Mouse (Mus musculus): ENCODE measurements around the gene Sema5a. TPM values are rescaled to one million over a fixed set of nuclear protein-coding genes. Genes with fewer than 3 reads are reported as not detected.

The Sema5a gene
- total RNA-seq, 1 experiment from 2014 or later, result 2.0 TPM

DNA sequence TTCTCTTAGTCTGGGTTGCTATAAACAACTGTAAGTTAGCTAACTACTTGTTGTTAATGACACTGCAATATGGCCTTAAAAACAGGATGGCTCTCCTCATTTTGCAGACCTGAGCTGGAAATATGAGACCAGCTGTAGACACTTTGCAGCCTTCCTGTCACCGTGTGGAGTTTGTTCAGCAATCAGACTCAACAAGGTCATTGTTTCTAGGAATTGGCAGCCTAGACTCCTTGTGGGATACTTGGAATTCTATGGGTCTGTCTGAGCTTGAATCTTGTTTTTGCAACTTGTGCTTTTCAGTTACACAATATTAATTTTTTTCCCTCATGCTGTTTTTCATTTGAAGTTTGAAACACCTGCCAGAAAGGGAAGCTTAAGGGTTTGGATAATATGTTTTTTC lies 250.3 kb downstream of the Sema5a start:
- no peak for ATAC-seq (ENCODE audit: extremely low read depth, insufficient number of reproducible peaks, low FRiP score, poor library complexity, severe bottlenecking)

- ATAC-seq (ENCODE audit: extremely low read depth, insufficient number of reproducible peaks, low FRiP score, poor library complexity, severe bottlenecking), result no peak
Observed at GRCm38 (mm10) chr15:32496880-32497279, 252.3 kb downstream of the Sema5a start.

DNA sequence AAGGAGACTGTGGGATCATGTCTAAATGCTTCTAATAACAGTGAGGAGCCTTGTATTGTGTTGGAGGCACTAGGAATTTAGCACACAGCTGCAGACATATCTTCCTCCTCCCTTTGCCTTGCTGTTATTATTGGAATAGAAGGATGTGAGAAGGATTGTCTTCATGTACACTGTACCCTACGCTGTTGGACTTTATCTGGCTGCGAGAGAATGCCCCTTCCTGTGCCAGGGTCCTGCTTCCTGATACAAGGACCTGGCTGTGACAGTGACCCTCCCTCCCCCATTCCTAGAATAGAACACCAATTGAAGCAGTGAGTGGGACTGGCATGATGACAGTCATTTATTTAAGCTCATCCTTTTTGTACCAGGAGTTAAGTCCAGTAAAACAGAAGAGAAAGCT lies 261.3 kb downstream of the Sema5a start:
- ATAC-seq (ENCODE audit: extremely low read depth, insufficient number of reproducible peaks, low FRiP score, poor library complexity, severe bottlenecking), result no peak

- no peak for ATAC-seq (ENCODE audit: extremely low read depth, insufficient number of reproducible peaks, low FRiP score, poor library complexity, severe bottlenecking)
Observed at GRCm38 (mm10) chr15:32508282-32508681, 263.7 kb downstream of the Sema5a start.

DNA sequence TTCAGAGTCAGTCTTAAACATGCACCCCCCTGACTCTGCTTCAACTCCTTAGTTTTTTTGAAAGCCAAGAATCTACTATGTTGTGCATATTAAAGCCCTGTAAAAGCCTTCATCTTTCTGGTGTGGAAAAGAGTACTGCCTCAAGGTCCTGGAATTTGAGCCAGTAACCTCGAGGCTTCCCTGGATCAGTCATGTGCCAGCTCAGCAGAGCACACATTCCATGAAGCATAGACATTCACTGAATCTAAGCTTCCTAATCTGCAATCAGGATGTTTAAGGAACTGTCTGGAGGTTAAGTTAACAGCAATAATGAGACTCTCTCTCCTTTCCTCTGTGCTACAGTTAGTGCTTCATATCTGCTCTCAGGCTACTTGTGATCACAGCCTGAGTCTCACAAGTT lies 270.3 kb downstream of the Sema5a start:
- ATAC-seq (ENCODE audit: extremely low read depth, insufficient number of reproducible peaks, low FRiP score, poor library complexity, severe bottlenecking), result no peak

GRCm38 (mm10) chr15:32517954-32518353 lies 273.3 kb downstream of the Sema5a start:
- ATAC-seq (ENCODE audit: extremely low read depth, insufficient number of reproducible peaks, low FRiP score, poor library complexity, severe bottlenecking), result no peak

GRCm38 (mm10) chr15:32532539-32532938 lies 287.9 kb downstream of the Sema5a start:
- ATAC-seq (ENCODE audit: extremely low read depth, insufficient number of reproducible peaks, low FRiP score, poor library complexity, severe bottlenecking), result no peak

- no peak for ATAC-seq (ENCODE audit: extremely low read depth, insufficient number of reproducible peaks, low FRiP score, poor library complexity, severe bottlenecking)
Observed at GRCm38 (mm10) chr15:32533541-32534080, 289.0 kb downstream of the Sema5a start.

- ATAC-seq (ENCODE audit: extremely low read depth, insufficient number of reproducible peaks, low FRiP score, poor library complexity, severe bottlenecking), result no peak
Observed at GRCm38 (mm10) chr15:32536755-32537503, 292.3 kb downstream of the Sema5a start.

DNA sequence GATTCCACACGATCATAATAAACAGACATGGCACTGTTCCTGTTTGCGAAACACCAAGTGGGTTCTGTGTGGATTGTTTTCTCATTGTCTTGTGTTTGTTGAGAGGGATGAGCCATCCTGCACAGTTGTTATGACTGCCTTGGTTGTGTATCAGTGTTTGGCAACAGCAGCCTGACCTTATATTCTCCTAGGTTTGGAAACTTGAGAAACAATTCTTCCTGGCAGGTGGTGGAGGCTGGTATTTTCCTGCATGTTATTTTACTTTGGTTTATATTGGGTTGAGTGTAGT lies 292.8 kb downstream of the Sema5a start:
- ATAC-seq (ENCODE audit: extremely low read depth, insufficient number of reproducible peaks, low FRiP score, poor library complexity, severe bottlenecking), result no peak

- ATAC-seq (ENCODE audit: extremely low read depth, insufficient number of reproducible peaks, low FRiP score, poor library complexity, severe bottlenecking), result no peak
Observed at GRCm38 (mm10) chr15:32538092-32538491, 293.5 kb downstream of the Sema5a start.

DNA sequence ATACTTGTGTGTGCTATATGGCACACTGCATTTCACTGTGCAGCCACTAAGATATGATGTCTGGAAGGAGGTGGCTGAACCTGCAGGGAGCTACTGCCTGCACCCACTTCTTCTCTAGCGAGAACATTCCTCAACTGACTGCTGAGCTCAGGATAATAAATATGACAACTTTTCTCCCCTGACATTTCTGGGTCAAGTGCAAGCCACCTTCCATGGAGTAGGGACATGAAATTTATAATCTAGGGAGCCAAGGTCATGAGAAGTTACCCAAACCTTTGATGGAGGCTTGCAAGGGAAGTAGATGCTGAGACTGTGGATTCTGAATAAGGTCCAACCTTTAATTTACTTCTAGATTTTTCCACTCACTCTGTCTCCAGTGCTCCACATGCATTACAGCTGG lies 298.1 kb downstream of the Sema5a start:
- no peak for ATAC-seq (ENCODE audit: extremely low read depth, insufficient number of reproducible peaks, low FRiP score, poor library complexity, severe bottlenecking)

GRCm38 (mm10) chr15:32543181-32543580 lies 298.6 kb downstream of the Sema5a start:
- no peak for ATAC-seq (ENCODE audit: extremely low read depth, insufficient number of reproducible peaks, low FRiP score, poor library complexity, severe bottlenecking)

DNA sequence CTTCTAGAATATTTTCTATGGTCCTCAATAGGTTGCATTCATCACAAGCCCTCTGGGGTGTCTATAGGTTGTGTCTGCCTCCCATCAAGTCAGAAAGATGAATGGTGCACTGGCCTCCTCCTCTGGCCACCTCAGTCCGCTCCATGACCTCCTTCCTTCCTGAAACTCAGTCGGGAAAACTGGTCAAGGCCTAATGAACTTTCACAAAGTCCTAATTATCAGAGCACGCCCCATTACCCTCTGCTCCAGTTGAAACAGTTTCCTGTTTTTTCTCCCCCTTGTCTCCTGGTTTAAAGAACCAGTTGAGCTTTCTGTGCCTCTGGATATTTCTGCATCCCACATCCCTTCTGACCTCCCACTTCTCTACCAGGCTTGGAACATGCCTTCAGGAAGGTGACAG lies 300.8 kb downstream of the Sema5a start:
- ATAC-seq (ENCODE audit: extremely low read depth, insufficient number of reproducible peaks, low FRiP score, poor library complexity, severe bottlenecking), result no peak

- ATAC-seq (ENCODE audit: extremely low read depth, insufficient number of reproducible peaks, low FRiP score, poor library complexity, severe bottlenecking), result no peak
Observed at GRCm38 (mm10) chr15:32546746-32547145, 302.1 kb downstream of the Sema5a start.

DNA sequence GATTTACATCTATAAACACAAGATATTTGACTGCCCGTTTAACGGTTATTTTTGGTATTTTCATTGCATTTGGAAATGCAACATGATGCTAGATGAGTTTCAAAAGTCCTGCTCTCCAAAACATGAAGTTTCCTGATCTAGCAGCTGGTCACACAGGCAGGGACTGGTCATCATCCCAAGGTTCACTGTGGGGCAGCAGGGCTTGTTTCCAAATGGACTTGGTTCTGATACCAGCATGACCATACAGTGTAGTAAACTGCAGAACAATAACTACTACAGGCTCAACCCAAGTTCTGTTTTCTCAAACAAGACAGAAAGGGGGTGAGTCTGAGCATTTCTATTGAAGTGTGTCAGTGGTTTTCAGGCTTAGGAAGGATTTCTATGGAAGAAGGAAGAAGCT lies 314.3 kb downstream of the Sema5a start:
- ATAC-seq (ENCODE audit: extremely low read depth, insufficient number of reproducible peaks, low FRiP score, poor library complexity, severe bottlenecking), result no peak

DNA sequence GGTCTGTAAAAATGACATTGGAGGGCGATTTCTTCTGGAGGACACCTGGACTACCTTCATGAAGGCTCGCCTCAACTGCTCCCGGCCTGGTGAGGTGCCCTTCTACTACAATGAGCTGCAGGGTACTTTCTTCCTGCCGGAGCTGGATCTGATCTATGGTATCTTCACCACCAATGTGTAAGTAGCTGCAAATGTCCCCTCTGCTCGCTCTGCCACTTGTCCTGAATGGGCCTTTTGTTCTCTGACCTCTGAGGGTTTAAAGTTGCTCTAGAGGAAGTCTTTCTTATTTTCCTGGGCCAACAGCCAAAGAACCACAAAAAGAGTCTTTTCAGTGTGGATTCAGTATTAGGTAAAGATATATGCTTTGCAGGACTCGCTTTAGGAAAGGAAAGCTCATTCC lies 318.0 kb downstream of the Sema5a start:
- ATAC-seq (ENCODE audit: extremely low read depth, insufficient number of reproducible peaks, low FRiP score, poor library complexity, severe bottlenecking), result no peak

DNA sequence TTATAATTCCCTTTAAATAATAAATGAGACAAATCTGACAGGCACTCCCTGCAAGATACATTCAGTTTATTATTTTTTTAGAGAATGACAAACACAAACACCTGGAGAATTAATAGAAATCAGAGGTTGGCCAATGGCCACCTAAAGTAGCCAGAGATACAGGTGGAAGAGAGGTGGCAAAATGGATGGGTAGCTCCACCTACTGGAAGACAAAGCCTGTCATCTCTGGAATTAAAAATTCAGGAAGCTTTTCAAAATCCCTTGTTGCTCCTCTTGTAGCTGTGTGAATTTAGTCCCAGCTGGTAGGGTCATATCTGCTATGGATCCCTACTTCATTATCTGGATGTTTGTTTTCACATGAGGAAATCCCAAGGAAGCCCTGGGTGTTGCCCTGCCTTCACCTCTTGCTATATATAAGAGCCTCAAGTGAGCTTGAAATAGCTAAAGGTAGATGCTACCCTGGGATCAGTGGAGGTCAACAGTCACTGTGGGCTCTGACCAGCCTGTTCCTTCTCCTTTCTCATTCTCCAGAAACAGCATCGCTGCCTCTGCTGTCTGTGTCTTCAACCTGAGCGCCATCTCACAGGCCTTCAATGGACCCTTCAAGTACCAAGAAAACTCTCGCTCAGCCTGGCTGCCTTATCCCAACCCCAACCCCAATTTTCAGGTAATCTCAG lies 323.7 kb downstream of the Sema5a start:
- ATAC-seq (ENCODE audit: extremely low read depth, insufficient number of reproducible peaks, low FRiP score, poor library complexity, severe bottlenecking), result no peak

- ATAC-seq (ENCODE audit: extremely low read depth, insufficient number of reproducible peaks, low FRiP score, poor library complexity, severe bottlenecking), result no peak
Observed at GRCm38 (mm10) chr15:32568858-32569387, 324.3 kb downstream of the Sema5a start.

- ATAC-seq (ENCODE audit: extremely low read depth, insufficient number of reproducible peaks, low FRiP score, poor library complexity, severe bottlenecking), result no peak
Observed at GRCm38 (mm10) chr15:32574327-32574726, 329.7 kb downstream of the Sema5a start.
